Mouse (Mus musculus): Measurements from ENCODE around the gene Morc3. TPM values are rescaled to one million over a fixed set of nuclear protein-coding genes. Genes with fewer than 3 reads are reported as not detected.

Gene Morc3
- polyA plus RNA-seq, 1 experiment from 2014 or later = 33.3 TPM

DNA sequence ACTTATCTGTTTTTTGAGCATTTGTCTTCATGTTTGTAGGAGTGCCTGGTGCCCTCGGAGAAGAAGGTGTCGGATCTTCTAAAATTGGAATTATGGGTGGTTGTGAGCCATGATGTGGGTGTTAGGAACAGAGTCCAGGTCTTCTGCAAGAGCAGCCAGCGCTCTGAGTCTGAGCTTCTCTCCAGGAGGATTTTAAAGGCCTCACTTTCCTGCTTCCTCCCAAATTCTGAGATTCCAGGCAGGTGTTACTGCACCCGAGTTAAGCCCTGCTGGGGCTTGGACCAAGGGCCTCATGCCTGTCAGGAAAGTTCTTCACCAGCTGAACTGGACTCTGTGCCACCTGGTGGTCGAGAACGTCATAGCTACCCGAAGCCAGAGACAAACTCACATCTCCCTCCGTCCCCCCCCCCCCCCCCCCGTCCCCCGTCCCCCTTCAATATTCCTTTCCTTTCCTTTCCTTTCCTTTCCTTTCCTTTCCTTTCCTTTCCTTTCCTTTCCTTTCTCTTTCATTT is 83.5 kb downstream of the Morc3 start:
- ATAC-seq (ENCODE audit: low FRiP score, low TSS enrichment) = no peak
- no peaks in the 10 kb centered on the region for H3K9me3 ChIP-seq (ENCODE audit: low read length)
- H3K27me3 ChIP-seq (ENCODE audit: insufficient read depth, low read length) = no peaks in the 10 kb centered on the region
- no peaks in the 10 kb centered on the region for H3K36me3 ChIP-seq (ENCODE audit: insufficient read depth, low read length)
- 37% methylated on average over 8 of the region's 10 CpGs for WGBS
- no peak overlapping the region for H3K4me2 ChIP-seq (replicated peaks; ENCODE audit: low read depth, low read length)
- H3K27ac ChIP-seq (ENCODE audit: low read length) = no peak overlapping the region
- no peak overlapping the region for H3K4me3 ChIP-seq (ENCODE audit: low read length)
- H3K4me1 ChIP-seq (ENCODE audit: insufficient read depth, low read length) = peaks cover 27% of the 10 kb centered on the region
- H3K9ac ChIP-seq (replicated peaks; ENCODE audit: low read length) = no peak overlapping the region

DNA sequence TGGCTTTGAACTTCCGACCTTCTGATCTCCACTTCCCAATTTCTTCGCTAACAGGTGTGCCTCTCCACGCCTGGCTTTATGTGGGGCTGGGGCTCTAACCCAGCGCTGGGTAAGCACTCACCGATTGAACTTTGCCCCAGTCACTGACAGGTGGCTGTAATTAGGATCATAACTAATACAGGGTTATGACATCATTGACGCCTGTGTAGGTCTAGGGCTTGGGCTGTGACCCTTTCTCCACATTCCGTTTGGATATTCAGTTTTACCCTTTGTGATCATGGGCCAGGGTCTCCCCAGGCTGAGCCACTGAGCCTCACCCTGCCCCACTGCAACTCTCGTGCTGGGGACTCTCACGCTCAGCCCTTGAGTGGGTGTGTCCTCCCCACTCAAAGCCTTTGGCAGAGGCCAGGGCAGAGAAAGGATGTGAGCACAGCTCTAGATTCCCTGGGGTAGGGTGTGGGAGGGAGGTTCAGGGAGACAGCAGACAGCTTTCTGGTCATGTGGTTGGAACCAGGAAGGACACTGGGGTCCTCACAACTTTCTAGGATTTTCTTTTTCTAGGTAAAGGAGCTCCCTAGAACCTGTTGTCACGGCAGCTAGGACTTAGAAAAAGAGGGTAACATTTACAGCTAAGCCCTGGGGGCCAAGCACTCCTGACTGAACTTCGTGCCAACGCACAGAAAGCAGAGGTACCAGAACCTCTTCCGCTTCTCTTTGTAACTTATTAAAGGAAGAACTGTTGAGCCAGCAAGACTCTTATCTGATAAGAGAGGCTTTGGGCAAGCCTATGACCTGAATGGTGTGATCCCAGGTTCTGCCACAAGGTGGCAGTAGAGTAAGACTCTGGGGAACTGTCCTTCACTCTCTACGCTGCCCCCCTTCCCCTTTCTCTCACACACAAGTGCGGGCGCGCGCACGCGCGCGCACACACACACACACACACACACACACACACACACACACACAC is 86.1 kb downstream of the Morc3 start:
- WGBS = 34% methylated on average over 22 of the region's 22 CpGs
- peak overlapping the region; percentile 80 for H3K27ac ChIP-seq (ENCODE audit: low read length)

DNA sequence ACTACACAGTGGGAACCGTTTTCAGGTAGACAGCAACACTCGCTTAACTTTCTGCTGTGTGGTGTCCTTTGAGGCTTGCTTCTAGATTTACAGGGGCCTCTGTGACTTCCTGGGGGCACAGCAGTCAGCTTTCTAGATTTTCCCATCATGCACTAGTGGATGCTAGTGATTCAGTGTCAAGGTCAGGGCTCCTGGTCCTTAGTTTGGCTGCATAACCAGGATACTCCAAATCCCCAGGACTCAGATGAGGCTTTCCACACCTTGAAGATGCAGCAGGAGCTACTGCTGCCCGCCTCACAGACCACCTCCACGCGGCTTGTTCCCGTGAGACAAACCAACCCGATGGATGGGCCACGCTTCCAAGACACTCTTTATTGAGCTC is 86.7 kb downstream of the Morc3 start:
- no peak overlapping the region for H3K4me3 ChIP-seq (ENCODE audit: low read length)
- H3K4me2 ChIP-seq (replicated peaks; ENCODE audit: low read depth, low read length) = peak overlapping the region; percentile 32; the same call in 1 of the 2 replicates
- H3K36me3 ChIP-seq (ENCODE audit: insufficient read depth, low read length) = no peaks in the 10 kb centered on the region
- H3K9ac ChIP-seq (replicated peaks; ENCODE audit: low read length) = no peak overlapping the region
- H3K9me3 ChIP-seq (ENCODE audit: low read length) = no peaks in the 10 kb centered on the region
- no peak for ATAC-seq (ENCODE audit: low FRiP score, low TSS enrichment)
- no peaks in the 10 kb centered on the region; the same call in 1 of the 2 replicates for H3K27me3 ChIP-seq (ENCODE audit: insufficient read depth, low read length)
- no peak overlapping the region for H3K27ac ChIP-seq (ENCODE audit: low read length)
- 69% methylated on average over 8 of the region's 8 CpGs for WGBS
- H3K4me1 ChIP-seq (ENCODE audit: insufficient read depth, low read length) = peaks cover 16% of the 10 kb centered on the region

More for the DNA sequence above, 86.1 kb downstream of the Morc3 start:
- H3K9me3 ChIP-seq (ENCODE audit: low read length) = no peaks in the 10 kb centered on the region
- peak; percentile 39; the same call in 1 of the 2 replicates for ATAC-seq (ENCODE audit: low FRiP score, low TSS enrichment)
- H3K4me1 ChIP-seq (ENCODE audit: insufficient read depth, low read length) = peaks cover 16% of the 10 kb centered on the region
- peak overlapping the region; percentile 32; the same call in 1 of the 2 replicates for H3K4me2 ChIP-seq (replicated peaks; ENCODE audit: low read depth, low read length)
- H3K27me3 ChIP-seq (ENCODE audit: insufficient read depth, low read length) = no peaks in the 10 kb centered on the region; the same call in 1 of the 2 replicates
- no peaks in the 10 kb centered on the region for H3K36me3 ChIP-seq (ENCODE audit: insufficient read depth, low read length)
- no peak overlapping the region for H3K4me3 ChIP-seq (ENCODE audit: low read length)
- H3K9ac ChIP-seq (replicated peaks; ENCODE audit: low read length) = no peak overlapping the region

DNA sequence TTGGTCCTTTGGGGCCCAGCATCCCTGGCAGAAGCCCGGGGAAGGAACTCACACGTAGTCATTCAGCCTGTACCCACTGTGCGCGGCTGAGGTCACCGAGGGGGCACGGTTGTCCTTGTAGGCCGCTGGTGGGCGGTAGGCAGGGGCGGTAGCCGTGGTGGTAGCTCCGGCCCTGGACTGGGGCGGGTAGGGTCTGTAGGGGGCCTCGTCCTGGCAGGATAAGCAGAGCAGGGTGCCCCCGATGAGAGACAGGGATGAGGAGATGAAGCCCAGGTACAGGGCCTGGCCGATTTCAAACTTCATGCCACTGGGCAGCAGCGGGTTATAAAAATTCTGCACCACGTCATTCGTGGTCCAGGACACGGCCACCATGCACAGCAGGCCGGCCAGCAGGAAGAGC is 87.3 kb downstream of the Morc3 start:
- ATAC-seq (ENCODE audit: low FRiP score, low TSS enrichment) = no peak
- WGBS = 74% methylated on average over 20 of the region's 20 CpGs
- H3K9ac ChIP-seq (replicated peaks; ENCODE audit: low read length) = no peak overlapping the region
- no peak overlapping the region for H3K27ac ChIP-seq (ENCODE audit: low read length)
- H3K9me3 ChIP-seq (ENCODE audit: low read length) = no peaks in the 10 kb centered on the region
- H3K4me2 ChIP-seq (replicated peaks; ENCODE audit: low read depth, low read length) = no peak overlapping the region
- H3K4me1 ChIP-seq (ENCODE audit: insufficient read depth, low read length) = peaks cover 16% of the 10 kb centered on the region
- no peaks in the 10 kb centered on the region for H3K36me3 ChIP-seq (ENCODE audit: insufficient read depth, low read length)
- H3K27me3 ChIP-seq (ENCODE audit: insufficient read depth, low read length) = no peaks in the 10 kb centered on the region; the same call in 1 of the 2 replicates
- no peak overlapping the region for H3K4me3 ChIP-seq (ENCODE audit: low read length)

DNA sequence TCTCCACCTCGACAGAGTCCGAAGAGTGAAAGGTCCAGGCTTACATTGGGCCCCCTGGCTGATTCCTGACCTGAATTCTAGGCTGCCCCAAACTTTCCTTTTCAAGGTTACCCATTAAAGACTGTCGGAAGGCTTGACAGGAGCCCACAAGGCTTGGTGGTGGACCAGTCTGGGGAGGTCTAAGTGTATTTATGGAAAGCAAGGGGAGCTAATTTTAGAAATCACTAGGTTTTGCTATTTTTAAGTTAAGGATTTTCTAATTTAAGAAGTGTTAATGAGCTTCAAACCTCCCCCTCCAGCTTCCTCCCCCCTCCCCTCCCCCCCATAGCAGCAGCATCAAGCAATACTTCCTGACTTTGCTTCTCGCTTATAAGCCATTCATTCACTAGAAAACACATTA is 88.8 kb downstream of the Morc3 start:
- H3K4me1 ChIP-seq (ENCODE audit: insufficient read depth, low read length) = peaks cover 16% of the 10 kb centered on the region
- H3K9me3 ChIP-seq (ENCODE audit: low read length) = no peaks in the 10 kb centered on the region
- H3K27ac ChIP-seq (ENCODE audit: low read length) = no peak overlapping the region
- ATAC-seq (ENCODE audit: low FRiP score, low TSS enrichment) = no peak
- no peak overlapping the region for H3K4me3 ChIP-seq (ENCODE audit: low read length)
- H3K4me2 ChIP-seq (replicated peaks; ENCODE audit: low read depth, low read length) = no peak overlapping the region
- WGBS = 71% methylated on average over 4 of the region's 4 CpGs
- H3K27me3 ChIP-seq (ENCODE audit: insufficient read depth, low read length) = no peaks in the 10 kb centered on the region; the same call in 1 of the 2 replicates
- no peaks in the 10 kb centered on the region for H3K36me3 ChIP-seq (ENCODE audit: insufficient read depth, low read length)
- no peak overlapping the region for H3K9ac ChIP-seq (replicated peaks; ENCODE audit: low read length)

DNA sequence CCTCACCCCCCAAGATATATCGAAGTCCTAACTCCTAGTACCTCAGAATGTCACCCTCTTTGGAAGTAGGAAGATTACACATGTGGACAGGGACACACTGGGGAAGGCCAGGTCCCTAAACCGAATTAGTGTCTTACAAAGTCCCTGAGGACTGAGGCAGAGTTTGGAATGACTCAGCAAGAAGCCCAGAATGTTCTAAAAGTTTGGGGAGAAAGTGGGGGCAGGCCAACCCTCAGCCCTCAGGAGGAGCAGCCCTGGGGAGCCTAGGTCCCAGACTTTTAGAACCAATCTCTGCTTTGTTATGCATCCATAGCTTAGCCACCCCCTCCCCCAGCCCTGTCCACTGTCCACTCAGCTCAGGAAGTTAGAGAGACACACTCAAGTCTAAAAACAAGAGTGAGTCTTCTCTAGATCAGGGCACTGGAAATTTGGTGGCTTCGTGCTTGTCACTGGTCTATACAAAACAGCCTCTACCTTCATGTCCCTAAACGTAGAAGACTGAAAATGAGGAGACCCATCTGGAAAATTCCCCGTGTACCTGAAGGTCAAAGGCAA is 91.0 kb downstream of the Morc3 start:
- Histone ChIP-seq H3K9me3 (ENCODE audit: low read length) (no peaks in the 10 kb centered on the region), H3K27ac (ENCODE audit: low read length) (no peak overlapping the region), H3K9ac (replicated peaks; ENCODE audit: low read length) (no peak overlapping the region), H3K36me3 (ENCODE audit: insufficient read depth, low read length) (no peaks in the 10 kb centered on the region), H3K4me2 (replicated peaks; ENCODE audit: low read depth, low read length) (no peak overlapping the region), H3K4me3 (ENCODE audit: low read length) (no peak overlapping the region), H3K4me1 (ENCODE audit: insufficient read depth, low read length) (peaks cover 14% of the 10 kb centered on the region), H3K27me3 (ENCODE audit: insufficient read depth, low read length) (no peaks in the 10 kb centered on the region; the same call in 1 of the 2 replicates)
- ATAC-seq (ENCODE audit: low FRiP score, low TSS enrichment) = no peak
- WGBS = 73% methylated on average over 5 of the region's 5 CpGs

DNA sequence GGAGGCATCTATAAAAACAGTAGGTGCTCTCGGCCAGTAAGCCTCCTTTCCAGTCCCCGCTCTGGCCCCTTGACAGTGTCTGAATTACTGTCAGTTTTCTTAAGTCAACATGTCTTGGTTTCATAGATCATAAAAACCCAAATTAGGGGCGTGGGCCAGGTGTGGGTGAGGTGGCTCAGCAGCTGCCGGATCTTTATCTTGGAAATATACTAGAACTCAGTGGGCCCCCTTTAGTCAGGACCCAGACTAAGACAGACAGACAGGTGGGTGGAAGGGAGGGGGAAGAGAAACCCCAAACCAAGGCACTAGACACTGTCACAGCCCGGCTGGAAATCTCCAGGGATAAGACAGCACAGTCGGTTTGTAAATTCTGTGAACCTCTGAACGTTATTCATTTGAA is 91.9 kb downstream of the Morc3 start:
- H3K27ac ChIP-seq (ENCODE audit: low read length) = no peak overlapping the region
- H3K4me2 ChIP-seq (replicated peaks; ENCODE audit: low read depth, low read length) = no peak overlapping the region
- H3K9ac ChIP-seq (replicated peaks; ENCODE audit: low read length) = no peak overlapping the region
- ATAC-seq (ENCODE audit: low FRiP score, low TSS enrichment) = no peak
- 47% methylated on average over 7 of the region's 7 CpGs for WGBS
- H3K36me3 ChIP-seq (ENCODE audit: insufficient read depth, low read length) = no peaks in the 10 kb centered on the region
- no peak overlapping the region for H3K4me3 ChIP-seq (ENCODE audit: low read length)
- no peaks in the 10 kb centered on the region for H3K9me3 ChIP-seq (ENCODE audit: low read length)
- H3K4me1 ChIP-seq (ENCODE audit: insufficient read depth, low read length) = peaks cover 5% of the 10 kb centered on the region
- H3K27me3 ChIP-seq (ENCODE audit: insufficient read depth, low read length) = no peaks in the 10 kb centered on the region; the same call in 1 of the 2 replicates

Other genes starting within 250 kb of the Morc3 start
- 14.4 and 17.4 TPM in 2 replicates for gene Setd4, start 228.1 kb upstream of the Morc3 start, polyA plus RNA-seq (2015; fragmentation: Nextera tagmentation; extraction: Ambion mirVana)
- gene Cbr1, start 226.3 kb upstream of the Morc3 start, polyA plus RNA-seq (2015; fragmentation: Nextera tagmentation; extraction: Ambion mirVana) = 174 and 188 TPM in 2 replicates
- gene Gm5678, start 204.0 kb upstream of the Morc3 start, polyA plus RNA-seq (2015; fragmentation: Nextera tagmentation; extraction: Ambion mirVana) = not detected in 2 replicates
- 7.6 and 8.6 TPM in 2 replicates for gene Cbr3, start 148.9 kb upstream of the Morc3 start, polyA plus RNA-seq (2015; fragmentation: Nextera tagmentation; extraction: Ambion mirVana)
- gene Dop1b, start 120.2 kb upstream of the Morc3 start, polyA plus RNA-seq (2015; fragmentation: Nextera tagmentation; extraction: Ambion mirVana) = 30.1 and 35.0 TPM in 2 replicates
- gene Chaf1b, start 51.8 kb downstream of the Morc3 start, polyA plus RNA-seq (2015; fragmentation: Nextera tagmentation; extraction: Ambion mirVana) = 70.3 and 72.1 TPM in 2 replicates
- gene Cldn14, start 176.7 kb downstream of the Morc3 start, polyA plus RNA-seq (2015; fragmentation: Nextera tagmentation; extraction: Ambion mirVana) = 0.12 and 0.14 TPM in 2 replicates